Comparison of ENCODE assay signal across 14 mouse cellular contexts in genomic region chr8:103096496-103097092, GRCm38 (mm10).
"Had no signal": no experiment of that assay in that cellular context is flagged by ENCODE, and none has a peak within 500 bp of the region (broad histone marks: within the 10 kb centered on the region; RNA-seq: fewer than 3 reads in every experiment).

No protein-coding gene starts in this region.

- ATAC-seq: hindbrain, embryonic 16.5 days; inflammation-experienced regulatory T-cells, adult 6 months; intestine, postnatal 0 days; lung, postnatal 0 days; midbrain, embryonic 13.5 days had no signal

- H3K27me3 ChIP-seq: hindbrain, embryonic 12.5 days; limb, embryonic 13.5 days; liver, embryonic 15.5 days; midbrain, embryonic 13.5 days; stomach, embryonic 15.5 days had no signal

- H3K4me2 ChIP-seq: hindbrain, embryonic 12.5 days; limb, embryonic 13.5 days; liver, embryonic 11.5 days; liver, embryonic 15.5 days; midbrain, embryonic 13.5 days; stomach, embryonic 15.5 days had no signal

- H3K4me1 ChIP-seq: hindbrain, embryonic 12.5 days; limb, embryonic 13.5 days; liver, embryonic 15.5 days; midbrain, embryonic 13.5 days; stomach, embryonic 15.5 days had no signal

- DNase-seq: right cerebral cortex, postnatal 14 days; thymus, adult 2 months; thymus, postnatal 25 days had no signal

- H3K9ac ChIP-seq: hindbrain, embryonic 12.5 days; limb, embryonic 13.5 days; liver, embryonic 15.5 days; midbrain, embryonic 13.5 days; stomach, embryonic 15.5 days had no signal

- H3K4me3 ChIP-seq: hindbrain, embryonic 12.5 days; layer of hippocampus, adult 2 months; limb, embryonic 13.5 days; liver, embryonic 15.5 days; midbrain, embryonic 13.5 days; stomach, embryonic 15.5 days had no signal

- H3K27ac ChIP-seq: hindbrain, embryonic 12.5 days; layer of hippocampus, adult 2 months; limb, embryonic 13.5 days; liver, embryonic 15.5 days; midbrain, embryonic 13.5 days; stomach, embryonic 15.5 days had no signal

- H3K9me3 ChIP-seq: hindbrain, embryonic 12.5 days; limb, embryonic 13.5 days; liver, embryonic 15.5 days; midbrain, embryonic 13.5 days; stomach, embryonic 15.5 days had no signal

- H3K36me3 ChIP-seq: hindbrain, embryonic 12.5 days; limb, embryonic 13.5 days; liver, embryonic 15.5 days; midbrain, embryonic 13.5 days; stomach, embryonic 15.5 days had no signal
